Mouse (Mus musculus): ENCODE results near the gene Vmn1r7.
"Not testable (repeated sequence)": the region's sequence is repeated elsewhere in the genome, so short reads cannot be mapped to it uniquely, and the experiment has no call there.

Vmn1r7 gene

GRCm38 (mm10) chr6:57025224-57025623 lies at the start of gene Vmn1r7:
Gene Vmn1r7 (minus strand): TSS chr6:57025324.
- not testable (repeated sequence) for DNase-seq

- DNase-seq = no peak
Measured at GRCm38 (mm10) chr6:57066487-57066886, 41.4 kb upstream of the Vmn1r7 start, which contains the start of gene Vmn1r9. Gene Vmn1r9 (plus strand): TSS chr6:57066787.

GRCm38 (mm10) chr6:57063730-57064129 lies 38.6 kb upstream of the Vmn1r7 start:
- no peak for DNase-seq

GRCm38 (mm10) chr6:57034674-57035073 lies 9.6 kb upstream of the Vmn1r7 start:
- no peak for DNase-seq

- no peak for DNase-seq
Measured at GRCm38 (mm10) chr6:57031984-57032383, 6.9 kb upstream of the Vmn1r7 start, which contains the start of gene Vmn1r8. Gene Vmn1r8 (plus strand): TSS chr6:57032284.

GRCm38 (mm10) chr6:56996943-56997342 lies 28.2 kb downstream of the Vmn1r7 start, which contains the start of gene Vmn1r6:
Gene Vmn1r6 (plus strand): TSS chr6:56997243.
- no peak for DNase-seq

Data from heart, adult 11 months (tissue).